Mouse (Mus musculus) brain, embryonic 14.5 days (tissue): Measurements from ENCODE around the gene Tpm1. TPM values are rescaled to one million over a fixed set of nuclear protein-coding genes. Genes with fewer than 3 reads are reported as not detected.
A peak's percentile ranks its signal among the peaks of the same experiment; 100 is the strongest.

Source experiments
- DNase-seq: peaks from one replicate; pipeline ENCODE4 v3.0.0-alpha.2; 2011; ENCODE audit warnings: low read depth
- CTCF ChIP-seq: fragments of 200-500 bp; IDR thresholded peaks from 2 replicates; pipeline ENCODE4 v1.5.1; 2012; ENCODE audit warnings: inconsistent platforms, mild to moderate bottlenecking, moderate library complexity, borderline replicate concordance; ENCODE audit not compliant: insufficient read depth, insufficient read length; ENCODE audit errors: extremely low read depth
- POLR2A ChIP-seq: fragments of 200-500 bp; IDR thresholded peaks from 2 replicates; pipeline ENCODE4 v1.6.1; 2012; ENCODE audit warnings: mild to moderate bottlenecking, inconsistent platforms, borderline replicate concordance; ENCODE audit not compliant: poor library complexity, insufficient read depth, insufficient read length, severe bottlenecking; ENCODE audit errors: extremely low read depth
- polyA plus RNA-seq: library from polyadenylated mRNA; depleted of rRNA; stranded (reverse); fragments of >200 nt; gene quantifications from 2 replicates; pipeline ENCODE4 v1.2.3, GENCODE M21; 2012

Tpm1 gene
- polyA plus RNA-seq, 1 experiment = 133 TPM

DNA sequence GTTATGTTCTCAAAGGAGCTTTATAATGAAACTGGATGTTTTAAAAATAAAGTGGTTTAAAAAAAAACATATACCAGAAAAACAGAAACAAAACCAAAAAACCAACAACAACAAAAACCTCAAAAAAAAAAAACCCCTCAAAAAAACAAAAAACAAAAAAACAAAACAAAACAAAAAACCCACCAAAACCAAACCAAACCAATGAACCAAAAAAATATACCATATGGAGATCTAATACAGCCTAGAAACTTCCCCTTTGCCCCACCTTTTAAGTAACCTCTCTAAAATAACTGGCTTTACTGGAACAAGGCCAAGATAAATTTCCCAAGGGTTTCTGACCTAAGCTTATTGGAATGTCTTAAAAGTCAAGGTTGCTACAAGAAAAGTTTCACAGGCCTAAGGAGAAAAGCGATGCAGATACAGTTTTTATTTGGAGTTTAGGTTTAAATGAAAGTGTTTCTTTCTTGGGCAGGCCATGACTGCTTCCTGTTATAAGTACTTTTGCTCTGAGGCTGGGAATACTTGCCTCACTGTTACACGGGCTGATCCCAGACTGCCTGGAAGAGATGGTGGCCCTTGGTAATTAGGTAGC is 12.6 kb downstream of the Tpm1 start:
- no peak for DNase-seq
- TF ChIP-seq CTCF (no peak), POLR2A (no peak)

DNA sequence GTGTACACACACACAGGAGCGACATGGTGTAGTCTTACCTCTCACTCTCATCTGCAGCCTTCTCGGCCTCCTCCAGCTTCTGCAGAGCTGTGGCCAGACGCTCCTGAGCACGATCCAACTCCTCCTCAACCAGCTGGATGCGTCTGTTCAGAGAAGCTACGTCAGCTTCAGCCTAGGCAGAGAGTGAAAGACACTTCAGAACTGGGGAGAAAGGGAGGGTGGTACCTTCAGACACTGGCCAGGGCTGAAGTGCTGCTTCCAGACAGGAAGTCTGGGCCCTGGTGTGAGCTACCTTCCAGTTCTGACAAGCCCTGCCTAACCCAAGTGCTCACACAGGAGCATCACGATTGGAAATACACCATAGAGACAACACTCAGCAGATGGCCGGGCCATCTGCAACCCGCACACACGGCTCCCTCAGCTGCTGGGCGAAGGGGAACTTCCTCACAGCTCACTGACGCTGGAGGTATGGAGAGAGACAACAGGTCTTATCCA is 13.2 kb downstream of the Tpm1 start:
- TF ChIP-seq POLR2A (no peak), CTCF (no peak)
- DNase-seq = peak; percentile 67

DNA sequence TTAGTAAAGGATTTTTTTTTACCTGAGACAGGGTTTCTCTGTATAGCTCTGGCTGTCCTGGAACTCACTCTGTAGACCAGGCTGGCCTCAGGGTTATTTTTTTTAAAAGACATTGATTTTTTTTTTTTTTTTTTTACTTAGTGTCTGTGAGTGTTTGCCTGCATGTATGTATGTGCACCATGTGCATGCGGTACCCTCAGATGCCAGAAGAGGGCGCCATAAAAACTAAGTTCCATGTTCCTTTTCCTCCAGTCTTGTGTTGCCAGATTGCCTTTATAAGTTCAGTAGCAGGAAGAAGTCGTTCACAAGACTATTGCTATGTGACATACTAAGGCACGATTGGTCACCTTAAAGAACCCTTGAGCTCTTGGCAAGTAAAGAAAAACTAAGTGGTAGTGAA is 14.5 kb downstream of the Tpm1 start:
- TF ChIP-seq POLR2A = no peak
- TF ChIP-seq CTCF = peak; percentile 26; the same call in 1 of the 2 replicates
- DNase-seq = no peak

DNA sequence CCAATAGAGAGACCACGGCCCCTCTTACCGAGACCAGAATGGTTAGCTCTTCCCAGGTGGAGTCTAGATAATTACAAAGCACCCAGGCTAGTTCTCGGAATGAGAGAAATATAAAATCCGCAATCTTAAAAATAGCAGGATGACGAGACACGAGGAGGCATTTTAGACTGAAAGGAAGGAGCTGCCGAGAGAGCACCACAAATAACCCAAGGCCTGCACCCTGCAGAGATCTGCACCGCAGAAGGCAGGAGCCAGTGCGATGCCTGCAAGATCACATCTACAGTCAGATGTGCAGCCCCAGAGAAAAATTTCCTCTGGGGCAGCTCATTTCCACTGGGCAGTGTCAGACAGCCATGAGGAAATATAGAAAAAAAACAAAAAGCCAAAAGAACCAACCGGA is 16.2 kb downstream of the Tpm1 start:
- TF ChIP-seq CTCF (no peak), POLR2A (no peak)
- no peak for DNase-seq

DNA sequence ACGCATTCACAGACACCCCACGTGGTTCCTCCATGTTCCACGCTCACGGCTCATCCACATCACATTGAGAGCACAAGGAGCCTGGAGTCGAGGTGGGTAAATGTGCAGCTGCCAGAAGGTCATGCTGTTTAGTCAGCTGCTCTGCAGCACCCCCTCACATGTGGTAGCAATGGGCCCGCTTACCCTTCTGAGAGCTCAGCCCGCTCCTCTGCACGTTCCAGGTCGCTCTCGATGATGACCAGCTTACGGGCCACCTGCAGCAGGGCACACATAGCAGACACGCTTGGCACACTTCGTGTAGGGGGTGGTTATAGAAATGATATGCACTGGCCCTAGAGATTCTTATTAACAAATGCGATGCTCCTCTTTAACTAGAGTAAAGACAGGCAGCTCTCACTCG is 16.6 kb downstream of the Tpm1 start:
- TF ChIP-seq POLR2A (no peak), CTCF (no peak)
- DNase-seq = no peak

DNA sequence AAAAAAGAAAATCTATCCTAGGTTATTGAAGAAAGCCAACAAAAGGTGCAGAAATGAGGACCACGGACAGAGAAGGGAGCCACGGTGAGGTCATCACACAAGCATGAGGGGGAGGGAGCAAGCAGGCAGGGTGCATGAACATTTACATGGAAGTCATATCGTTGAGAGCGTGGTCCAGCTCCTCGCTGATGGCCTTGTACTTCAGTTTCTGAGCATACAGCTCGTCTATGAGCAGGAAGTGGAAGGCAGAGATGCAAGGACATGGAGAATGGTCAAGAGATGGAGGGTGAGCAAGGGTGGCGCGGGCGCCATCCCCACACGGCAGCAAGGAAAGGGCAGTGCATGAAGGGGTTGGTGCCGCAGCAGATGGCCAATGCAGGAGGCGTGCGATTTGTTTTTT is 19.7 kb downstream of the Tpm1 start:
- no peak for DNase-seq
- TF ChIP-seq POLR2A = no peak
- no peak for TF ChIP-seq CTCF

DNA sequence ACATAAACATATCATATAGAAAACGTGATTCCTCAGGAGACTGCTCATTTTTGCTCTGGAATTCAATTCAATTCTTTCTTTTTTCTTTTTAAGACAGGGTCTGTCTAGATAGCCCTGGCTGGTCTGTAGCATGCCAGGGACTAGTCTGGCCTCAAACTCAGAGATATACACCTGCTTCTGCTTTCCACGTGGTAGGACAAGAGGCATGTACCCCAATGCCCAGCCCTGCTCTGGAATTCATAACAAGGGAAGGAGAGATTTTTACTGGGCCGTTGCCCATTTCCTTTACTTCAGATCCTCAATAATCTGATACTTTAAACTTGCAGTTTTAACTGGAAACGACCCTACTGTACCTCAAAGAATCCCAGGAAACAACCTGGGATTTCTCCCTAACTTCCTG is 20.3 kb downstream of the Tpm1 start:
- TF ChIP-seq CTCF (no peak), POLR2A (no peak)

DNA sequence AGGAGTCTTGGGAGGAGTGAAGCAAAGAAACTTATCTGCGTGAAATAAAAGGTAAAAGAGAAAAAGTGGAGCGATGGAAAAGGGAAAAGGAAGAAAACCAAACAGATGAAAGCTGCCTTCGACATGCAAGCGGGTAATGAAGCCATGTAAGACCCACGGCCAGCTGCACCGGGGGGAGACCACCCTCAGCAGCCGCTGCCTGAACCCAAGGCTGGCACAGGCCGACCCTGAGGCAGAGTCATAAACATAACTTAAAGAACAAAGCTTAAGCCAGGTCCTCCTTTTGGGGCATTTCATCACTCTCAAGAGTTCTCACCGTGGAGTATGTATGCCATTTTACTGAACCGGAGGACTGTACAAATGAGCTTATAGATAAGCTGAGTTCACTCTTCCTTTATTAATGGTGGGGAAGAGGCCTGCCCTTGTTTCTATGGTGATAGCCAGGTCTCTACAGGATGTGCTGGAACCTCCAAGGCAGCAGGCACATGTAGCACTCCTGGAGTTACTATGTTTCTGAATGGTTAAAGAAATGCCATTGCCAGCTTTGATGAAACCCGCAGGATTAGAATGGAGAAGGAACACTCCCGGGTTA is 21.0 kb downstream of the Tpm1 start:
- no peak for TF ChIP-seq POLR2A
- no peak for TF ChIP-seq CTCF
- DNase-seq = no peak

More for the DNA sequence above, 20.3 kb downstream of the Tpm1 start:
- DNase-seq = no peak

DNA sequence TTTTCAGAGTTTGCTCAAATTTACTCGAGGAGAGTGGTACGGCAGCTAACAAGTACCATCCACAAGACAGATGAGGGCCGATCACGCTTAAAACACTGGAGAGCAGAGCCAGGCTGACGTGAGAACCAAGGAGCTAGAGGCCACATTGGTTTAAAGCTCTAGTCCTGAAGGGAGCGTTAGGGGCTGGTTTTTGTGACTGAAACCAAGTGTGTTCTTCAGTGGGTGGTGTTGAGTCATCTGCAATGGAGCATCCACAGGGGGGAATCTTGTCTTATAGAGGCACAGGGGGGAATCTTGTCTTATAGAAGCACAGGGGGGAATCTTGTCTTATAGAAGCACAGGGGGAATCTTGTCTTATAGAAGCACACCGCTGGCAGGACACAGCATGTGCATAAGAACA is 22.3 kb downstream of the Tpm1 start:
- no peak for DNase-seq
- TF ChIP-seq CTCF = no peak
- TF ChIP-seq POLR2A = no peak

DNA sequence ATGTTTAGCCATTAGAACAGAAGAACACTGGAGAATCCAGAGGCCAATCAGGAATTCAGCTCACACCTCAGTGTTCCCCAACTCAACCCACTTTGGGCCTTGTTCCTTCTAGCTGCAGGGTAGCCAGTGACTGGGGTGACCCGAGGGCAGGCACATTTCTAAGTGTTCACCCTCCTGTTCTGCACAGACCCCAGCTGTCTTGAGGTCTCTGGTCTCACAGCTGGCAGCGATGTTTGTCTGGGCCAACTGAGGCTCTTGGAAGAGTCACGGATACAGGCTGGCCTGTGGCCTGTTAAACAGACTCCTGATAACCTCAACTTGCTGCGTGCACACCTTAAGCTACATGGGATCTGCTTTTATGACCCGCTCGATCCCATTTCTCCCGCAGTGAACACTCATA is 23.1 kb downstream of the Tpm1 start:
- TF ChIP-seq POLR2A (no peak), CTCF (no peak)
- no peak for DNase-seq

DNA sequence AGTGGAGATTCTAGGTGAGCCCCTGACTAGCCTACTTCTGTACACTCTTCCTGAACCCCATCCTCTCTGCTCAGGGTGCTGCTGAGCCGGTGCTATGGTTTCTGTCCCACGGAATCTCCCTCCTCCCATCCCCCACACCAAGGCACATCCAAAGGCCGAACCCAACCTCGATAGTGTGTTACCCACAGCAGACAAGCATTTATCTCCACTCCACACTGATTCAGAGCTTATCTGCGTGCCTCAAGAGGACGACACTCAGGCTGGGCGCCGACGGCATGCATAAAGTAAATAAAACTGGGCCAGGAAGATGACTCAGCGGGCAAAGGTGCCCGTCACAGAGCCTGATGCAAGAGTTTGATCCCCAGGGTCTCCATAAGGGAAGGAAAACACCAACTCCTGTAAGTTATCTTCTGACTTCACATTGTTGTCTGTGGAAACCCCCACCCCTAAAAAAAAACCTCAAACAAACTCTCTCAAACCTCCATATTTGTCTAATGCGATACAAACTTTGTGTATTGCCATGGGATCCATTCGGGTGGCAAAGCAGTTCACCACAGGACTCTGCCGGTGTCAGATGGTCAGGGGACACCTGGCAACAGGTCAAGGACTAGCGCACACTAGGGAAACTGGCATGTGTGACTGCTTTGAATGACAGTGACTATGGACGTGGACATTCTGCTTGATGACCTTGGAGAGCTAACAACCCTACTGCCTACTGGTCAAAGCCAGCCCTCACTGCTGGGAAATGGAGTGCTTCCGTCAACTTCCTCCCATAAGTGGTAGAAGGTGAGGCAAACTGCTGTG is 24.1 kb downstream of the Tpm1 start:
- no peak for DNase-seq
- TF ChIP-seq POLR2A (no peak), CTCF (no peak)

DNA sequence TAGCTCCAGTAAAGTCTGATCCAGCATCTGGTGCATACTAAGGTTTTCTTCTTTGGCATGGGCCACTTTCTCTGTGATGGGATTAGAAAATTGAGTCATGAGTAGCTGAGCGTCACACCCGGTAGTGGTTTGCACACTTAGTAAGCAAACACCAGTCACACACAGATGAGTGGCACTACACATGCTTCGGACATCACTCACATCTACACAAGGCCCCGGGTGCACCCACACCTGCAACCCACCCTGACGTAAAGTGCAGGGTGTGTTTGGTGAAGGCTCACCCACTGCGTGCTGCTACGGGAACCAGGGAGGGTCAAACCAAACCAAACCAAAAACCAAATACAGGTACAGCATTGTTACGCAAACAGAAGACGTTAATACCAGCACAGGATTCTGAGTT is 25.8 kb downstream of the Tpm1 start:
- TF ChIP-seq CTCF (no peak), POLR2A (no peak)
- no peak for DNase-seq

DNA sequence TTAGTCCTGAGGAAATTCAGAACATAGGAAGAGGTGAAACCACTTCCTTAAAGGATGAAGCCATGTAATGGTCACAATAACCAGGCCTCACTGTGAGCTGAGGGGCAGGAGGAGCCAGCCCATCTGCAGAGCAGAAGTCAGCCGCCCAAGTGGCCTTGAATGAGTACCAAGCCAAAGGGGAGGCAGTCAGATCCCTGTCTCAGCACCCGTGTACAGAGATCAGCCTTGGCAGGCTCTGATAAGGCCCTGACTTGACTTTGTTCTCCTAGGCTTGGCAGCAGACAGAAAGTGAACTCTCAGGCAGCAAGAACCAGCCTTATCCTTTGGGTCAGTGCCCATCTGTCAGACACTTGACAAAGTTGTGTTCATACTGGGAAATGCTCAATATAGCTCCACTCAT is 29.1 kb downstream of the Tpm1 start:
- DNase-seq = no peak

DNA sequence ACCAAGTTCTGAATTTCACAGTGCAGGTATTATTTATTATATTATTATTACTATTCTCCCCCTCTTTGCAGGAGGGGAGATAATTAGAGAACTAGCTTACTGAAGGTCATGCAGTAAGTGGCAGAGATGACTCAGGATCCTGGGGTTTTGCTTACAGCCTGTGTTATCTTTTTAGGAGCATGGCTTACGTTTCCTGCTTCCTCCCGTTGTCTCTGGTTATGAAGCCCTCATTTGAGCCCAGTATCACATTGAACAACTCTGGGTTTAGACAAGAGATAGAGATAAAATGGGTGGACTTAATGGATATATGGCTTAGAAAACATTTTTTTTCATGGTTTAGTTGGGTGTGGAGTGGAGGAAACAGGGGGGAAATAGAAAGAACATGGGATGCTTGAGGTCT is 35.7 kb downstream of the Tpm1 start:
- TF ChIP-seq POLR2A (no peak), CTCF (no peak)

More for the DNA sequence above, 29.1 kb downstream of the Tpm1 start:
- TF ChIP-seq CTCF = no peak
- TF ChIP-seq POLR2A = no peak

DNA sequence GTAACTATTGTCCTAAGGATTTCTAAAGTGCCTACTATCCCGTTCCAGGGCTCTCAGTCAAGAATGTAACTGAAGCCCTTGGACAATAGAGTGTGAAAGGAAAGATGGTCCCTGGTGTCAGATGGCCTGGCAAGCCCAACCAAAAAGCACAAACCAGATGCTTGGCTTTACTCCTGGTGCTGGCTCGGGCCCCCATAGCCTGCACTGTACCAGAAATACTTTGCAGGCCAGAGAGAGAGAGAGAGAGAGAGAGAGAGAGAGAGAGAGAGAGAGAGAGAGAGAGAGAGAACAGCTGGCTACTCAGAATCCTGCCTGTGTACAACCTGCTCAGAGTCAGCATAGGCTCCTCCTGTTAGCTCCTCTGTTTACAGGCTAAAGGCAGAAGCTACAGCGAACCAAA is 36.7 kb downstream of the Tpm1 start:
- TF ChIP-seq CTCF = no peak
- no peak for TF ChIP-seq POLR2A
- no peak for DNase-seq

More for the DNA sequence above, 35.7 kb downstream of the Tpm1 start:
- DNase-seq = no peak
